Mouse (Mus musculus) frontal cortex, postnatal 14 days (tissue): ENCODE results near the gene Gm21671.
"Not testable (repeated sequence)": the region's sequence is repeated elsewhere in the genome, so short reads cannot be mapped to it uniquely, and the experiment has no call there.

ENCODE experiments used
- DNase-seq, 2 experiments: peaks; one replicate each; pipeline ENCODE4 v3.0.0; 2022; ENCODE audit warnings: low spot score in 2 of 2

The Gm21671 gene

DNA sequence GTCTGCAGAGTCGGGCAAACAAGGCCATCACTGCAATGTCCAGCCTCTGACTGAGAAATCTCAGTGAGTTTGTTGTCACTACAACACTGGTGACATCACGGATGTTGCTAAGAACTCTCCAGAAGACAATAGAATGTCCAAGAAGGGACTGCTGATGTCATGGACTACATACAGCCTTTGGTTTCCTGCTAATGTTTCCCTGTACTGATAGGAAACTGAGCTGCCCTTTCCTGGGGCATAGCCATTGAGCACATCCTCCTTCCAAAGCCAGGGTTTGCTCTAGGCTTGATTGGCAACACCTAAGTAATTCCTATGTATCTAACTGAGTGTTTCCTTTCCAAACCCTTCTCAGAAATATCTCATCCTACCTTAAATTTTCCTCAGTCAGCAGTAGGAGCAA lies at the start of gene Gm21671:
Gm21671 (minus strand) TSS at position 101 of the 400 bp plus-strand sequence.
- not testable (repeated sequence) for DNase-seq

GRCm38 (mm10) chr5:25988550-25988949 lies 34.3 kb upstream of the Gm21671 start, which contains the start of gene Gm21698:
Gene Gm21698 (minus strand): TSS chr5:25988650.
- not testable (repeated sequence) for DNase-seq

- DNase-seq, result not testable (repeated sequence)
These were observed 18.3 kb upstream of the Gm21671 start, which contains the start of gene Gm21680 for GRCm38 (mm10) chr5:25972563-25972962. Gene Gm21680 (minus strand): TSS chr5:25972663.

GRCm38 (mm10) chr5:25957050-25957449 lies 2.8 kb upstream of the Gm21671 start:
- DNase-seq, result not testable (repeated sequence)

GRCm38 (mm10) chr5:25956611-25957010 lies 2.4 kb upstream of the Gm21671 start:
- not testable (repeated sequence) for DNase-seq

GRCm38 (mm10) chr5:25945391-25945790 lies 8.8 kb downstream of the Gm21671 start:
- DNase-seq, result not testable (repeated sequence)

DNA sequence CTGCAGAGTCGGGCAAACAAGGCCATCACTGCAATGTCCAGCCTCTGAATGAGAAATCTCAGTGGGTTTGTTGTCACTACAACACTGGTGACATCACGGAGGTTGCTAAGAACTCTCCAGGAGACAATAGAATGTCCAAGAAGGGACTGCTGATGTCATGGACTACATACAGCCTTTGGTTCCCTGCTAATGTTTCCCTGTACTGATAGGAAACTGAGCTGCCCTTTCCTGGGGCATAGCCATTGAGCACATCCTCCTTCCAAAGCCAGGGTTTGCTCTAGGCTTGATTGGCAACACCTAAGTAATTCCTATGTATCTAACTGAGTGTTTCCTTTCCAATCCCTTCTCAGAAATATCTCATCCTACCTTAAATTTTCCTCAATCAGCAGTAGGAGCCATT lies 11.9 kb downstream of the Gm21671 start, which contains the start of gene Gm21663:
Gm21663 (minus strand) TSS at position 101 of the 400 bp plus-strand sequence.
- DNase-seq, result not testable (repeated sequence)
